Mouse (Mus musculus): ENCODE measurements around the gene Fgd5. TPM values are rescaled to one million over a fixed set of nuclear protein-coding genes. Genes with fewer than 3 reads are reported as not detected.

Gene Fgd5
- polyA plus RNA-seq, 1 experiment from 2014 or later = 6.9 TPM

DNA sequence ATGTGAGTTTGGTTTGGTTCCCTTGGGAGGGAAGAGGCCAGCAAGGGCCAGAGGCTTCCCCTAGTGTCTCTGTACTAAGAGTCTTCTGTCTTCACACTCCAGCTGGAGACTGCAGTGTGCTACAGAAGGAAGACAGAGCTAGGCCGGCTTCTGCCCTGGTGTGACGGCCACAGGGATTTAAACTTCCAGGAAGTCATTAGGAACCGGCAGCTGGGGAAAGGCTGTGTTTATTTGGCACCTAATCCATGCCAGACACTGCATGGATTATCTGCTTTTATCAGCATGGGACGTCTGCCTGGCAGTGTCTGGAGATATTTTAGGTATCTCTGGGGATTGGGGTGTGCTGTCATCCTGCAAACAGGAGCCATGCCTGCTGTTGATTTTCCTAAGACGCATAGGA, 57.7 kb downstream of the Fgd5 start:
- no peak overlapping the region for H3K4me3 ChIP-seq
- H3K27ac ChIP-seq (replicated peaks) = no peak overlapping the region
- no peaks in the 10 kb centered on the region for H3K36me3 ChIP-seq
- H3K4me2 ChIP-seq (replicated peaks) = no peak overlapping the region
- WGBS = 43% methylated on average over 5 of the region's 5 CpGs
- no peaks in the 10 kb centered on the region for H3K9me3 ChIP-seq
- H3K4me1 ChIP-seq = 0 out of 2 replicates have a peak, but pooled peaks cover 4% of the 10 kb centered on the region
- H3K27me3 ChIP-seq = no peaks in the 10 kb centered on the region
- ATAC-seq (replicated peaks) = no peak
- no peak overlapping the region for H3K9ac ChIP-seq (replicated peaks)

DNA sequence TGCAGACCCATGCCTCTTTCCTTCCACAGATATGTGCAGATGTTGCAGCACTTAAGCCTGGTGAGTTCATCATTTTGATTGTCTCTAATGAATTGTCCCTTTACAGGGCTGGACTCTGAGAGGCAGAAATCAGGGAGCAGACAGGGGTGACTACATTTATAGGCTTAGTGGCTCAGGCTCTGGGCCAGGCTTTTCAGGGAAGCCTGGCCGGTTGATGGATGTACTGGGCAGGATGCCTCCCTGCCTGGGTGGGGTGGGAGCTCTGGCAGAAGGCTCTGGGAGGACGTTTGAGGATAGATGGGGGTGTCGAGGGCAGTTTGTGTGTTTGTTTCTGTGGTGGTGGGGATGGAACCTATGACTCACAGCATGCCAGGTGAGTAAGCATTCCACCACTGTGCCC, 59.5 kb downstream of the Fgd5 start:
- H3K27me3 ChIP-seq = no peaks in the 10 kb centered on the region
- 0 out of 2 replicates have a peak, but pooled peaks cover 10% of the 10 kb centered on the region for H3K4me1 ChIP-seq
- H3K27ac ChIP-seq (replicated peaks) = no peak overlapping the region
- 64% methylated on average over 3 of the region's 3 CpGs for WGBS
- no peak overlapping the region for H3K4me2 ChIP-seq (replicated peaks)
- H3K4me3 ChIP-seq = no peak overlapping the region
- H3K36me3 ChIP-seq = no peaks in the 10 kb centered on the region
- no peaks in the 10 kb centered on the region for H3K9me3 ChIP-seq
- ATAC-seq (replicated peaks) = no peak
- no peak overlapping the region for H3K9ac ChIP-seq (replicated peaks)

DNA sequence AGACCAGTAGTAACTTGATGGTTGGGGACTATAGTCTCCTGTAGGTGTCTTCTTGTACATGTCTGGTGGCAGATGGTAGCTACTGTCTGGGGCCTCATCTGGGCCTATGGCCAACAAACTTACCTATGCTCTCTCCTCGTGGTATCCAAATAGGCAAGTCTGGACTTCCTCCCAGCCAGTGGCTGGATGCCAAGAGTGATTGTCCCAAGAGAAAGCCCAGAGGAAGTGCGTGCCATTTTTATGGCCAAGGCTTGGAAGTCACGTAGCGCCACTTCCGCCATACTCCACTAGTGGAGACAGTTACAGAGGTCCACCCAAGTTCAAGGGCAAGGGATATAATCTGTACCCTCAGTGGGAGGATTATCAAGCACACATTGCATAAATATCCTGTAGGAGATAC, 62.6 kb downstream of the Fgd5 start:
- 81% methylated on average over 5 of the region's 5 CpGs for WGBS
- no peak overlapping the region for H3K27ac ChIP-seq (replicated peaks)
- H3K9ac ChIP-seq (replicated peaks) = no peak overlapping the region
- no peaks in the 10 kb centered on the region for H3K27me3 ChIP-seq
- no peaks in the 10 kb centered on the region for H3K9me3 ChIP-seq
- ATAC-seq (replicated peaks) = no peak
- H3K4me2 ChIP-seq (replicated peaks) = no peak overlapping the region
- H3K36me3 ChIP-seq = no peaks in the 10 kb centered on the region
- H3K4me1 ChIP-seq = 0 out of 2 replicates have a peak, but pooled peaks cover 10% of the 10 kb centered on the region
- H3K4me3 ChIP-seq = no peak overlapping the region

DNA sequence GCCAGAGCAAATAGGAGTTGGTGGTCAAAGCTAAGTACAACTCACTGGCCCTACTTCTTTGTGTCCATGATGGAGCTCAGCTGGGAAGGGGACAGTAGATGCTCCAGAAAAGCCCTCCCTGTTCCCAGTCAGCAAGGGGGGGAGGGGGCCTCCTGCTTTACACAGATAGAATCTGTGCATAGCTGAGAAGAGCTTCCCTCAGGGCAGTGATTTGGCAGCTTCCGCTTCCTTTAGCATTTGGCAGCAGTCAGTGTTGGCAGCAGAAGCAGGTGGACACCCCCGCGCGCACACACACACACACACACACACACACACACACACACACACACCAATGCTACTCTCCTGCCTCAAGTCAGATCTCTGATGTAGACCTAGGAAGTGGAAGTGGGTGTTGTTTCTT, 63.4 kb downstream of the Fgd5 start:
- Histone ChIP-seq H3K27ac (replicated peaks) (no peak overlapping the region), H3K27me3 (no peaks in the 10 kb centered on the region), H3K4me3 (no peak overlapping the region), H3K4me1 (0 out of 2 replicates have a peak, but pooled peaks cover 10% of the 10 kb centered on the region), H3K36me3 (no peaks in the 10 kb centered on the region), H3K9me3 (no peaks in the 10 kb centered on the region), H3K4me2 (replicated peaks) (no peak overlapping the region), H3K9ac (replicated peaks) (no peak overlapping the region)
- no peak for ATAC-seq (replicated peaks)
- 38% methylated on average over 4 of the region's 4 CpGs for WGBS

DNA sequence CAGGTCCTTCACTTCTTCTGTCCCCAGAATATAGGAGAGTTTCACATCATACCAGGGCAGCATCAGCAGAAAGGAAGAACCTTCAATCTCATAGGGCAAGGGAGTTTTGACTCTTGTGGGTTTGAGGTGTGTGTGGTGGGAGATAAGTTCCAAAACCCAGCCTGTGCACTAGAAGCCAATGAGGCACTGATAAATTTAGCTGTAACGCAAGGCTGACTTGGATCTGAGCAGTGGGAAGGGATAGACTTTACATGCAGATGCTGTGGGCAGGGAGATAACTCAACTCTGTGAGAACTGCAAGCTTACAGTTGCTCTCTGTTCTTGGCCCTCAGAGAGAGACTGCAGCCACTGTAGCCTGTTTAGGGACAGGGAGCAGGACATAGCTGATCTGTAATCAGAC, 64.2 kb downstream of the Fgd5 start:
- no peak overlapping the region for H3K4me3 ChIP-seq
- no peaks in the 10 kb centered on the region for H3K36me3 ChIP-seq
- no peaks in the 10 kb centered on the region for H3K9me3 ChIP-seq
- no peak overlapping the region for H3K9ac ChIP-seq (replicated peaks)
- H3K27me3 ChIP-seq = no peaks in the 10 kb centered on the region
- WGBS = 92% methylated on average over 1 of the region's 1 CpGs
- 0 out of 2 replicates have a peak, but pooled peaks cover 10% of the 10 kb centered on the region for H3K4me1 ChIP-seq
- no peak overlapping the region for H3K4me2 ChIP-seq (replicated peaks)
- H3K27ac ChIP-seq (replicated peaks) = no peak overlapping the region
- no peak for ATAC-seq (replicated peaks)

DNA sequence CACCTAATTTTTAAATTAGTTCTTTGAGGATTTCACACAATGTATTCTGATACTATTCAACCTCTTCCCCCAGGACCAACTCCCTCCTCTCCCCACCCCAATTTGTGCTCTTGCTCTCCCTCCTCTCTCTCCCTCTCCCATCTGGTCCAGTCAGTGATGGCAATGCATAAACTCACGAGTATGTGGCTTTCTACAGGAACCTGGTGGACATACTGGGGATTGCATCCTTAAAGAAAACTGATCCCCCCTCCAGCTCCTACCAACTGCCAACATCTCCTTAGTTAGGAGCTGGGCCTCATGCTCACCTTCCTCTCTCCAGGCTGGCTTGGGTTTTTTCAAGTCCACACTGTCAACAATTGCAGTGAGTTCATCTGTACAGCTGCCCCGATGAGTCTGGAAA, 79.1 kb downstream of the Fgd5 start:
- no peak overlapping the region for H3K4me2 ChIP-seq (replicated peaks)
- H3K27me3 ChIP-seq = no peaks in the 10 kb centered on the region
- H3K4me3 ChIP-seq = no peak overlapping the region
- no peaks in the 10 kb centered on the region for H3K4me1 ChIP-seq
- H3K9me3 ChIP-seq = no peaks in the 10 kb centered on the region
- WGBS = 55% methylated on average over 2 of the region's 2 CpGs
- no peaks in the 10 kb centered on the region for H3K36me3 ChIP-seq
- no peak for ATAC-seq (replicated peaks)
- no peak overlapping the region for H3K9ac ChIP-seq (replicated peaks)
- H3K27ac ChIP-seq (replicated peaks) = no peak overlapping the region

DNA sequence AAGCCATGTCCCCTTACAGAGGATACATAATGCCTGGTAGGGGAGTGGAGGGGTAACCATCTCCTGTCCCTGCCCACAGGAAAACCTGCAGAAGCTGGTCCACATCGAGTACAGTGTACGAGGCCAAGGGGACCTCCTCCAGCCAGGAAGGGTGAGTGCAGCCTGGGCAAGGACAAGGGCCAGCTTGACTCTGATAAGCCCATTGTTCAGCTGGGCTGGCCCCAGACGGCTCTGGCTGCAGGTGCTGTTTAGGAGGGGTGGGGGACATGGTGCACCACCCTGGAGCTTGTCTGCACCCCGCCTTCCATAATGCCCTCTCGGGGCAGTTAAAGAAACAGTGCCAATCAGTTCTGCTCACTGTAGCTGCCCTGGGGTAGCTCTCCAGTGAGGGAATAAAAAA, 83.0 kb downstream of the Fgd5 start:
- Histone ChIP-seq H3K36me3 (no peaks in the 10 kb centered on the region), H3K4me2 (replicated peaks) (no peak overlapping the region), H3K27me3 (no peaks in the 10 kb centered on the region), H3K4me1 (no peaks in the 10 kb centered on the region), H3K27ac (replicated peaks) (no peak overlapping the region), H3K9ac (replicated peaks) (no peak overlapping the region), H3K9me3 (no peaks in the 10 kb centered on the region), H3K4me3 (no peak overlapping the region)
- 48% methylated on average over 5 of the region's 5 CpGs for WGBS
- ATAC-seq (replicated peaks) = no peak

DNA sequence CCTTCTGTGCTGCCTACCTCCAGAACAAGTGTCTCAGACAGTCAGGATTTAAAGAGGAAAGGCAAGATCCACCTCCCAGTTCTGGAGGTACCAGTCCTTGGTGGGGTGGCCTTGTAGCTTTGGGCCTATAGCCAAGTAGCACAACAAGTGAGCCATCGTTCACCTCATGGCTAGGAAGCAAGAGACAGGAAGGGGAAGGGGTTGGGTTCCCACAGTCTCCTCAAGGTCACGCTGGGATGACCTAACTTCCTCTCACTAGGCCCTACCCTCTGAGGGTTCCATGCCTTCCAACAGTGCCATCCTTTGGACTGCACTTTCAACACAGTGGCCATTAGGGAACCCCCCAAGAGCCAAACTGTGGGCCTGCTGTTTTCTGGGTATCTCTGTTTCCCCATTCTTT, 84.8 kb downstream of the Fgd5 start:
- Histone ChIP-seq H3K4me1 (no peaks in the 10 kb centered on the region), H3K36me3 (no peaks in the 10 kb centered on the region), H3K9me3 (no peaks in the 10 kb centered on the region), H3K4me2 (replicated peaks) (no peak overlapping the region), H3K27ac (replicated peaks) (no peak overlapping the region), H3K4me3 (no peak overlapping the region), H3K27me3 (no peaks in the 10 kb centered on the region), H3K9ac (replicated peaks) (no peak overlapping the region)
- ATAC-seq (replicated peaks) = no peak
- WGBS = 90% methylated on average over 2 of the region's 2 CpGs

DNA sequence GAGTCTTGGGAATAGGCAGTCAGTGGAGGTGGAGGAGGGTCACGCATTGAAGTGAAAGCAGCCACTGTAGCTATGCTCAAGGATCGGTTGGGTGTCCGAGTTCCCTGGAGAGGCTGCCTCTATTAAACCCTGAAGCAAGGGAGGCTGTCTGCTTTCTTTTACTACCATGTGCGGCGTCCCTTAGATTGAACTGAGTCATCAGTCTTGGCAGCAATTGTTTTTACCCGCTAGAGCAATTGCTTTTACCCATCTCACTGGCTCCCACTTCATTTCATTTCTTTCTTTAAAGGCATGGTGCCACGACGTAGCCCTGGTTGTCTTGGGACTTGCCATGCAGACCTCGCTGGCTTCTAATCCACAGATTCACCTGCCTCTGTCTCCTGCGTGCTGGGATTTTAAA, 85.4 kb downstream of the Fgd5 start:
- Histone ChIP-seq H3K9me3 (no peaks in the 10 kb centered on the region), H3K9ac (replicated peaks) (no peak overlapping the region), H3K27ac (replicated peaks) (no peak overlapping the region), H3K4me1 (no peaks in the 10 kb centered on the region), H3K27me3 (no peaks in the 10 kb centered on the region), H3K4me2 (replicated peaks) (no peak overlapping the region), H3K36me3 (no peaks in the 10 kb centered on the region), H3K4me3 (no peak overlapping the region)
- ATAC-seq (replicated peaks) = no peak
- 75% methylated on average over 10 of the region's 10 CpGs for WGBS

DNA sequence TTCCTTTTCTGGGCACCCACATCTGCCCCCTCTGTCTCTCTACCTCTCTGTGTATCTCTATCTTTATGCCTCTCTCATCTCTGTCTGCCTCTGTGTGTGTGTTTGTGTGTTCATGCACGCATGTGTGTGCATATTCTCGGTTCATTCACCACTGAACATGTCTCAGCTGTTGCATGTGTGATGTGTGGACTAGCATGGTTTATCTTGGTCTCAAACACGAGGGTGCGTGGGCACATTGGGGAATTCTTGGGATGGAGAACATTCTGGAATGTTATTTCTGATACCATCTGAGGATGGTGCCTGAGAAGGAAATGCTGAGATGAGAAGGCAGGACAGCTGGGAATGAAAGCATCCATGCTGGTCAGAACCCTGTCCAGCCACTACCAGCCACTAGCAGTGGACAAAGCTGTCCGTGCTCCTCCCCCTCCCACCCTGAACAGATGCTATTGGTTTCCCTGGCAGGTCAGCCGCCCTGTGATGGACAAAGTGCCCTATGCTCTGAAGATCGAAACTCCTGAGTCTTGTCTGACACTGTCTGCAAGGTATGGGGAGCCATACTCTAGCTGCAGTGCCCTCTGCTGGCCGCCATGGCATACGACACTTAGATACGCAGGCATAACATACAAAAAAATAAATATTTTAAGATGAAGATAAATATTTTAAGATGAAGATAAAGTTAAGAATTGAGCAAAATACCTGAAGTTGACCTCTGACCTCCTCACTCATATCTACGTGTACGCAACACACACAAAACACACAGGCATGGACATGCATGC, 87.2 kb downstream of the Fgd5 start:
- Histone ChIP-seq H3K9ac (replicated peaks) (no peak overlapping the region), H3K27ac (replicated peaks) (no peak overlapping the region), H3K36me3 (no peaks in the 10 kb centered on the region), H3K4me1 (no peaks in the 10 kb centered on the region), H3K4me2 (replicated peaks) (no peak overlapping the region), H3K4me3 (no peak overlapping the region), H3K9me3 (no peaks in the 10 kb centered on the region), H3K27me3 (no peaks in the 10 kb centered on the region)
- 52% methylated on average over 12 of the region's 12 CpGs for WGBS
- ATAC-seq (replicated peaks) = 0 out of 2 replicates have a peak, but pooled peaks have one; percentile 27

DNA sequence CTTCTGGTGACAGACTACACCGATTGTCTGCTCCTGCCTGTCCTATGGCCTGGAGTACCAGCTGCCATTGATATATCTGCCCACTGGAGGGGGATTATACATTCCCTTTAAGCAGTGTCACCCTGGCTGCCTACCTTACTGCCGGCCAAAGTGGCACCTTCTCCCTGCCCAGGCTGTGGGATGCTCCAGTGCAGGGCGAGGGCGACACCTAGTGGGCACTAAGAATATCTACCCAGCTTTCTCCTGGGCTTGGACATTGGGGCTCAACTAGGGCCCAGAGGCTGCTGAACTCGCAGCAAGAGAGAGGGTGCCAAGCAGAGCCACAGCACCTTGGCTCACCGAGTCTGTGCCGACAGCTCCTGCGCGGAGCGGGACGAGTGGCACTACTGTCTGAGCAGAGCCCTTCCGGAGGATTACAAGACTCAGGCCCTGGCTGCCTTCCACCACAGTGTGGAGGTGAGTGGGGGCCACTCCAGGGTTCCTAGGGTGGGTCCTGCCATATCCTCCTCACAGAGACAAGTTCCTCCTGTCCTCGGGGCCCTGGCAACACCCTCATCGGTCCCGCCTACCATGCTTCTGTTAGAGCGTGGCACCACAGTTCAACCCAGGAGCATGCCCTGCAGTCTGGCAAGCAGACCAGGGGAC, 88.6 kb downstream of the Fgd5 start:
- H3K36me3 ChIP-seq = no peaks in the 10 kb centered on the region
- no peaks in the 10 kb centered on the region for H3K27me3 ChIP-seq
- WGBS = 29% methylated on average over 16 of the region's 16 CpGs
- no peak overlapping the region for H3K4me2 ChIP-seq (replicated peaks)
- peak; percentile 86 for ATAC-seq (replicated peaks)
- no peak overlapping the region for H3K27ac ChIP-seq (replicated peaks)
- no peak overlapping the region for H3K9ac ChIP-seq (replicated peaks)
- H3K9me3 ChIP-seq = no peaks in the 10 kb centered on the region
- H3K4me3 ChIP-seq = no peak overlapping the region
- no peaks in the 10 kb centered on the region for H3K4me1 ChIP-seq

DNA sequence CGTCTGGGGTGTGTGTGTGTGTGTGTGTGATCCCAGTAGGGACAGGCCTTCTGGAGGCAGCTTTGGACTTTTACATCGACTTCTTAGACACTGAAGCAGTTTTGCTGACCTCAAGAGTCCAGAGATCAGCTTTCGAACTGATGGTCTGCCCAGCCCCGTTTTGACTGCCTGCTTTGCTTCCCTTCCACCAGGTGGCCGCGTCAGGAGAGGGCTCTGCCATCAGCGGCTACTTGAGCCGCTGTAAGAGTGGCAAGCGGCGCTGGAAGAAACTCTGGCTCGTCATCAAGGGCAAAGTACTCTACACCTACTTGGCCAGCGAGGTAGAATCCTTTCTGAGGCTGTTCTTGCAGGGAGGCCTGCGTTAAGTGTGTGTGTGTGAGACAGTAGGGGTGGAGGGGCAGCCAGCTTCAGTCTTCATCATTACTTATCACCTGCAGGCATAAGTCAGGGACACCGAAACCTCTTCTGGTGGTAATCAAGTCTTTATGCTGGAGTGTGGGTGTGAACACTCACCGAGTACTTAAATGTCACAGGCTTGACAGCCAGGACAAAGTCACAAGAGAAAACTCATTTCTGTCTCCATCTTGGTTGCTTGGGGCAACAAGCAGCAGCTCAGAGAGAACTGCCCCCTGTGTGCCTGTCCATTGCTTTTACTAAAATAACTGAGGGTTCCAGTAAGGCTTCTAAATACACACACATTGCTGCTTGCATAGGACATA, 92.6 kb downstream of the Fgd5 start:
- Histone ChIP-seq H3K9me3 (no peaks in the 10 kb centered on the region), H3K27ac (replicated peaks) (no peak overlapping the region), H3K27me3 (no peaks in the 10 kb centered on the region), H3K4me2 (replicated peaks) (no peak overlapping the region), H3K4me3 (no peak overlapping the region), H3K4me1 (no peaks in the 10 kb centered on the region), H3K36me3 (no peaks in the 10 kb centered on the region), H3K9ac (replicated peaks) (no peak overlapping the region)
- 48% methylated on average over 15 of the region's 15 CpGs for WGBS
- no peak for ATAC-seq (replicated peaks)

Data from forebrain, embryonic 15.5 days (tissue).